Mouse (Mus musculus): ENCODE measurements around the gene Lpin3.

DNA sequence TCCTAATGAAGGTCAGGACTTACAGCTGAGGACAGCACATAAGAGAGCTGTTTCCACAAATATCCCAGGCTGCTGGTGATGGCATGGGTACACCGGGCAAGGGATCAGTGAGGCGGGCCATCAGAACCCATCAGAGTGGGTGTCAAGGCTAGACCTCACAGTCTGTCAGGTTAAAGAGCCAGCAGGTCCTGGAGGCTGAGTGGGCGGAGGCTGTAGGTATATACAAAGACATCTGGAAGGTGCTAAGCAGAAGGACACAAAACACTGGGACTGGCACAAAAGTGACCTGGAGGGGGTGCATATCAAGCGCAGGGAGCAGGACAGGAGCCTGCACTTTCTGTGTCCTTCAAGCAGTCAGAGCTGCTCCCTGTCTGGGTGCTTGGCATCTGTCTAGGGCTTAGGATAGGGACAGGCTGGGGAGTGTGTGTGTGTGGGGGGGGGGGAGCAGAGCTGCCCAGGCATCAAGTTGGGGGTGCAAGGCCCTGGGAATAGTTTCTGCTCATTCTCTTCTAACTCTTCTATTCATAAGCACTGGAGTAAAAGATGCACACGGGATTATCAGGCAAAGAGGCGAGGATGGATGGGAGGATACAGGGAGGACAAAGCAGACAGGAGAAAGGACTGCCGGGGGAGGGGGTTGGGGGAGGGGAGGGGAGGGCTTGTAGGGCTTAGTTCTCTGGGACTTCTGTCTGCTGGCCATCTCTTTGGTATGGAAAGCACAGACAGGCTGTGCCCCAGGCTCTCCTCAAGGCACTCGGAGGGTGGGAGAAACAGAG lies 37.9 kb downstream of the Lpin3 start:
- TF ChIP-seq POLR2A (IDR thresholded peaks at IDR 0.05; ENCODE audit: borderline replicate concordance, extremely low read depth, low read depth, low read length) = no peak
- TF ChIP-seq CTCF (IDR thresholded peaks at IDR 0.05; ENCODE audit: insufficient read depth, low read length) = no peak
